Mouse (Mus musculus) thymus, postnatal 10 days (tissue): ENCODE measurements at regions not wholly inside any gene's neighbourhood (a gene's known extent, or its start where the extent isn't known, plus 50 kb on each side); places are given as distances from the start of the nearest gene placed in this dataset.
"Not testable (repeated sequence)": the region's sequence is repeated elsewhere in the genome, so short reads cannot be mapped to it uniquely, and the experiment has no call there.

ENCODE experiments used
- DNase-seq, 2 experiments: peaks; one replicate each; pipeline ENCODE4 v3.0.0; 2021; ENCODE audit warnings: low spot score in 2 of 2

GRCm38 (mm10) chr3:147838816-147839215, 986.6 kb downstream of the Ttll7 start:
- no peak for DNase-seq

GRCm38 (mm10) chr3:147835716-147836115, 983.5 kb downstream of the Ttll7 start:
- no peak for DNase-seq

- no peak for DNase-seq
Measured at GRCm38 (mm10) chr3:147825337-147825736, 973.2 kb downstream of the Ttll7 start.

GRCm38 (mm10) chr3:147824451-147824850, 972.3 kb downstream of the Ttll7 start:
- no peak for DNase-seq

- no peak for DNase-seq
Measured at GRCm38 (mm10) chr3:147814080-147814650, 962.0 kb downstream of the Ttll7 start.

GRCm38 (mm10) chr3:147802546-147802945, 950.4 kb downstream of the Ttll7 start:
- no peak for DNase-seq

- no peak for DNase-seq
Measured at GRCm38 (mm10) chr3:147796524-147796923, 944.4 kb downstream of the Ttll7 start.

GRCm38 (mm10) chr3:147795116-147795515, 942.9 kb downstream of the Ttll7 start:
- no peak for DNase-seq

GRCm38 (mm10) chr3:147786555-147786954, 934.4 kb downstream of the Ttll7 start:
- no peak for DNase-seq

- DNase-seq = no peak
Measured at GRCm38 (mm10) chr3:147750842-147751191, 898.6 kb downstream of the Ttll7 start.

- DNase-seq = no peak
Measured at GRCm38 (mm10) chr3:147749939-147750841, 898.0 kb downstream of the Ttll7 start.

- DNase-seq = no peak
Measured at GRCm38 (mm10) chr3:147749442-147749841, 897.3 kb downstream of the Ttll7 start.

GRCm38 (mm10) chr3:147736673-147737439, 884.7 kb downstream of the Ttll7 start:
- no peak for DNase-seq

GRCm38 (mm10) chr3:147716391-147716790, 864.2 kb downstream of the Ttll7 start:
- no peak for DNase-seq

- no peak for DNase-seq
Measured at GRCm38 (mm10) chr3:147707401-147707801, 855.2 kb downstream of the Ttll7 start.

- no peak for DNase-seq
Measured at GRCm38 (mm10) chr3:147683730-147684129, 831.6 kb downstream of the Ttll7 start.

- DNase-seq = no peak
Measured at GRCm38 (mm10) chr3:147680299-147680698, 828.1 kb downstream of the Ttll7 start.

- DNase-seq = no peak
Measured at GRCm38 (mm10) chr3:147662572-147662971, 810.4 kb downstream of the Ttll7 start.

GRCm38 (mm10) chr3:147652849-147653248, 800.7 kb downstream of the Ttll7 start:
- DNase-seq = no peak

GRCm38 (mm10) chr3:147635486-147635885, 783.3 kb downstream of the Ttll7 start:
- not testable (repeated sequence) for DNase-seq

GRCm38 (mm10) chr3:147631151-147631550, 779.0 kb downstream of the Ttll7 start:
- no peak for DNase-seq

- DNase-seq = no peak
Measured at GRCm38 (mm10) chr3:147583697-147584315, 731.6 kb downstream of the Ttll7 start.
